11 mouse cellular contexts compared by ENCODE assay signal in the genomic region with DNA sequence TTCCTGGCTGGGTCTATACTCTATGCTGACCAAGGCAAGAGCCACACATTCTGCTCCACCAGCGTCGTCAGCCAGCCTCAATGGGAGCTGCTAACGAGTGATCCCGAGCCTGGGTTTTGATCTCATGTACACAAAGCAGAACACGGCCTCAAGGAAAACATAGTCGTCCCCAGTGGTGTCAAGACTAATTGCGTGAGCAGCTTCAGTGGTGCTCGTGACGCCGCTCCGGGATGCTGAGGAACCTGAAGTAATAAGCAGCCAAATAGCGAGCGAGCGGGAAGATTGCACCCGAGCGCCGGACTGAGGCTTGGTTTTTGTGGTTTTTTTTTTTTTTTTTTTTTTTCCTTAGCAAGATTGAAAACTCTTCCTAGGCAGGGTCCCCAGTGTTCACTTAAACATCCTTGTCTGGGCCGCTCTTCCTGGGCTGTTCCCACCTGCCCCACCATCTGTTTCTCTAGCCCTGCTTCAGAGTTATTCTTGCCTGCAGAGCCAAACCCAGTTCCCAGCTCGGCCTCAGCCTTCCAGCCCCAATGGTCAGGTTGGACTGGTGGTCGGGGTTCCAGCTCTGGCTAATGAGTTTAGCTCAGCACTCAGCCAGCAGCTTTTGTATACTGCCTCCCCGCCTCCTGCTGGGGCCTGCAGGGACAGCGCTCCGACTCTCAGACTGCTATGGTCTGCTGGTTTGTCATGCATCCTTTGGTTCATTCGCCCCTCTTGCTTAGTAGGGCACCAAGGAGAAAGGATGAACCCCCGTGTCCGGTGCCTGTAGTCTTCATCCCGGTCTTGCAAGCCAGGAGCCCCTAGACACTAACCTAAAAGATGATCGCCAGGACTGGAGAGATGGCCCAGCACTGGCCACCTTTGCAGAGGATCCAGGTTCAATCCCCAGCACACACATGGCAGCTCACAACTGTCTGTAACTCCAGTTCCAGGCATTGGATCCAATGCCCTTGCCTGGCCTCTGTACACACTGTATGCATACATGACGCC. TPM values are rescaled to one million over a fixed set of nuclear protein-coding genes. Genes with fewer than 3 reads are reported as not detected.
DNase-seq lines count a peak whose midpoint lies in the region; ATAC-seq and TF ChIP-seq lines count a peak whose summit lies in the region.
"Had no signal": no experiment of that assay in that cellular context is flagged by ENCODE, and none has a peak within 500 bp of the region (broad histone marks: within the 10 kb centered on the region; RNA-seq: fewer than 3 reads in every experiment).

No protein-coding gene starts in this region.

- no peak for DNase-seq in kidney, postnatal 25 days
- no peak for DNase-seq in hindbrain, embryonic 14.5 days (ENCODE audit: low spot score)
- no peak for DNase-seq in kidney, adult 18-20 months
- no peak for DNase-seq in gastrocnemius, postnatal 14 days
- DNase-seq: embryo, embryonic 11 days; right cerebral cortex, adult 18-20 months had no signal

- peaks cover 30% of the 10 kb centered on the region for H3K4me1 ChIP-seq in kidney, embryonic 16.5 days (ENCODE audit: insufficient read depth, low read length)
- peaks cover 64% of the 10 kb centered on the region for H3K4me1 ChIP-seq in embryonic facial prominence, embryonic 13.5 days
- H3K4me1 ChIP-seq in hindbrain, embryonic 14.5 days (replicated peaks; ENCODE audit: control insufficient read depth, insufficient read depth, low read length): peaks cover 37% of the 10 kb centered on the region

- TF ChIP-seq POLR2A in myocyte (IDR thresholded peaks at IDR 0.05; ENCODE audit: insufficient read length, low read depth): no peak

- H3ac ChIP-seq in myocyte (ENCODE audit: control insufficient read depth, insufficient read length): no peak overlapping the region

- peak overlapping the region; percentile 2; the same call in 1 of the 2 replicates for H3K27ac ChIP-seq in kidney, embryonic 16.5 days (ENCODE audit: low read length)
- H3K27ac ChIP-seq in embryonic facial prominence, embryonic 13.5 days: peak overlapping the region; percentile 4; the same call in 1 of the 2 replicates
- peak overlapping the region; percentile 73 for H3K27ac ChIP-seq in hindbrain, embryonic 14.5 days
- H3K27ac ChIP-seq: kidney, postnatal 0 days; liver, embryonic 14.5 days had no signal

- no peak for ATAC-seq in kidney, embryonic 16.5 days (ENCODE audit: low FRiP score, low TSS enrichment)
- ATAC-seq in embryonic facial prominence, embryonic 13.5 days (ENCODE audit: insufficient number of reproducible peaks, insufficient read depth, low FRiP score, low TSS enrichment, low read depth): no peak
- no peak for ATAC-seq in hindbrain, embryonic 14.5 days (ENCODE audit: low FRiP score)

- no peak overlapping the region for H3K9ac ChIP-seq in kidney, embryonic 16.5 days (replicated peaks; ENCODE audit: low read length)
- no peak overlapping the region for H3K9ac ChIP-seq in embryonic facial prominence, embryonic 13.5 days
- no peak overlapping the region for H3K9ac ChIP-seq in hindbrain, embryonic 14.5 days
- H3K9ac ChIP-seq: liver, embryonic 14.5 days had no signal

- H3K4me3 ChIP-seq in kidney, embryonic 16.5 days (ENCODE audit: low read length): no peak overlapping the region
- H3K4me3 ChIP-seq in embryonic facial prominence, embryonic 13.5 days: no peak overlapping the region
- H3K4me3 ChIP-seq in hindbrain, embryonic 14.5 days (replicated peaks; ENCODE audit: low read length): no peak overlapping the region
- no peak overlapping the region for H3K4me3 ChIP-seq in myocyte

- H3K9me3 ChIP-seq in kidney, embryonic 16.5 days (ENCODE audit: low read length): no peaks in the 10 kb centered on the region
- H3K9me3 ChIP-seq in embryonic facial prominence, embryonic 13.5 days: no peaks in the 10 kb centered on the region
- H3K9me3 ChIP-seq in hindbrain, embryonic 14.5 days (ENCODE audit: control insufficient read depth, low read length): no peaks in the 10 kb centered on the region

- no peak overlapping the region for H3K4me2 ChIP-seq in kidney, embryonic 16.5 days (replicated peaks; ENCODE audit: low read depth, low read length)
- no peak overlapping the region for H3K4me2 ChIP-seq in embryonic facial prominence, embryonic 13.5 days
- H3K4me2 ChIP-seq in hindbrain, embryonic 14.5 days (replicated peaks): no peak overlapping the region
- H3K4me2 ChIP-seq in myocyte (ENCODE audit: low read depth): peak overlapping the region; percentile 39

- intact Hi-C loops in gastrocnemius, postnatal 14 days (cut with DNase I; ENCODE audit: low total_unique reads): no loop called here

- H3K36me3 ChIP-seq in kidney, embryonic 16.5 days (ENCODE audit: insufficient read depth, low read length): peaks cover 51% of the 10 kb centered on the region
- peaks cover 61% of the 10 kb centered on the region for H3K36me3 ChIP-seq in embryonic facial prominence, embryonic 13.5 days
- H3K36me3 ChIP-seq in hindbrain, embryonic 14.5 days (replicated peaks; ENCODE audit: control insufficient read depth, insufficient read depth): no peaks in the 10 kb centered on the region; the same call in 1 of the 2 replicates
- no peaks in the 10 kb centered on the region for H3K36me3 ChIP-seq in myocyte (ENCODE audit: control insufficient read depth, insufficient read depth)

- WGBS in kidney, embryonic 16.5 days: 73% methylated on average over 29 of the region's 29 CpGs
- 73% methylated on average over 29 of the region's 29 CpGs for WGBS in embryonic facial prominence, embryonic 13.5 days
- WGBS in hindbrain, embryonic 14.5 days: 51% methylated on average over 29 of the region's 29 CpGs

- H3K79me2 ChIP-seq in myocyte (ENCODE audit: control insufficient read depth, insufficient read depth): no peaks in the 10 kb centered on the region

- H3K27me3 ChIP-seq in kidney, embryonic 16.5 days (ENCODE audit: insufficient read depth, low read length): no peaks in the 10 kb centered on the region
- H3K27me3 ChIP-seq in embryonic facial prominence, embryonic 13.5 days: no peaks in the 10 kb centered on the region
- H3K27me3 ChIP-seq in hindbrain, embryonic 14.5 days (ENCODE audit: control insufficient read depth, insufficient read depth, low read length): no peaks in the 10 kb centered on the region
- H3K27me3 ChIP-seq in myocyte (ENCODE audit: control insufficient read depth, insufficient read depth, insufficient read length): no peaks in the 10 kb centered on the region

TF ChIP-seq in myocyte, 11 proteins besides CTCF, POLR2A, EP300 and RAD21:
- TF ChIP-seq SRF (IDR thresholded peaks at IDR 0.05; ENCODE audit: control insufficient read depth, insufficient read length, low read depth) (no peak), REST (IDR thresholded peaks at IDR 0.05; ENCODE audit: insufficient read depth, insufficient read length) (no peak), USF1 (IDR thresholded peaks at IDR 0.05; ENCODE audit: low read depth) (no peak), MYOD1 (IDR thresholded peaks at IDR 0.05; ENCODE audit: control insufficient read depth in 1 of 3, insufficient read length in 2 of 3, low read depth in 2 of 3) (no peak), POLR2AphosphoS2 (IDR thresholded peaks at IDR 0.05; ENCODE audit: insufficient read length, low read depth) (no peak), E2F4 (IDR thresholded peaks at IDR 0.05; ENCODE audit: insufficient read depth) (no peak)

RNA-seq across cellular contexts. Expression of gene Vill, which starts 17.6 kb away (rescaled TPM):
- polyA plus RNA-seq in kidney, embryonic 16.5 days (2015; fragmentation: Nextera tagmentation; extraction: Ambion mirVana): 53.7 and 56.3 TPM in 2 replicates
- polyA plus RNA-seq in embryonic facial prominence, embryonic 13.5 days (2015; fragmentation: Nextera tagmentation; extraction: Ambion mirVana): 21.4 and 25.5 TPM in 2 replicates
- 3.1 and 4.4 TPM in 2 replicates for polyA plus RNA-seq in hindbrain, embryonic 14.5 days (2014; fragmentation: Nextera tagmentation; extraction: Ambion mirVana)
- 1.4 TPM for polyA plus RNA-seq in myocyte (2012; fragmentation: generic; extraction: Trizol)
- under 1 TPM; 0.31 to 0.96 TPM for total RNA-seq in gastrocnemius, postnatal 14 days (2021)

RNA-seq across cellular contexts. Expression of gene Plcd1, which starts 58.3 kb away (rescaled TPM):
- 25.3 and 26.9 TPM in 2 replicates for polyA plus RNA-seq in kidney, embryonic 16.5 days (2015; fragmentation: Nextera tagmentation; extraction: Ambion mirVana)
- polyA plus RNA-seq in embryonic facial prominence, embryonic 13.5 days (2015; fragmentation: Nextera tagmentation; extraction: Ambion mirVana): 29.1 and 30.9 TPM in 2 replicates
- 15.9 and 16.7 TPM in 2 replicates for polyA plus RNA-seq in hindbrain, embryonic 14.5 days (2014; fragmentation: Nextera tagmentation; extraction: Ambion mirVana)
- polyA plus RNA-seq in myocyte (2012; fragmentation: generic; extraction: Trizol): 9.9 TPM
- total RNA-seq in gastrocnemius, postnatal 14 days (2021): 10 to 100 TPM; 11.6 to 11.7 TPM

Comparison
In these comparisons a context has a peak if more than half of its experiments do, and no peak if none do; other contexts are left out.
1. H3K27ac ChIP-seq: peak in every context shown above with its lines; median percentile 73 in hindbrain, embryonic 14.5 days; 4 in embryonic facial prominence, embryonic 13.5 days; 2 in kidney, embryonic 16.5 days.